Mouse (Mus musculus): ENCODE results near the gene Cox18.

Cox18 gene

GRCm38 (mm10) chr5:90182782-90183181 lies 41.0 kb downstream of the Cox18 start:
- intact Hi-C loops (cut with DNase I), result no loop called here

- intact Hi-C loops (cut with DNase I), result no loop called here
Observed at GRCm38 (mm10) chr5:90179094-90179493, 44.7 kb downstream of the Cox18 start.

- intact Hi-C loops (cut with DNase I), result no loop called here
Observed at GRCm38 (mm10) chr5:90178116-90178515, 45.7 kb downstream of the Cox18 start.

All from adrenal gland (tissue).